Mouse (Mus musculus) erythroid progenitor cell, adult 5-6 weeks (primary cell): ENCODE measurements around the gene Ntrk3. TPM values are rescaled to one million over a fixed set of nuclear protein-coding genes. Genes with fewer than 3 reads are reported as not detected.

ENCODE experiments used
- ATAC-seq: replicated peaks from 2 replicates; pipeline ENCODE4 v1.8.0; 2016; ENCODE audit warnings: moderate number of reproducible peaks, mild to moderate bottlenecking, moderate TSS enrichment, inconsistent platforms; ENCODE audit not compliant: poor library complexity, low FRiP score, severe bottlenecking
- total RNA-seq, 2 experiments: library from RNA; stranded (forward) in 1 of 2; stranded (reverse) in 1 of 2; fragments of 150-400 nt in 1 of 2; fragments of 186-747, 209-891 nt in 1 of 2; gene quantifications; 2 replicates each; pipeline versions ENCODE4 v1.2.3 to v1.2.4; 2015 to 2017; ENCODE audit warnings: low replicate concordance in 2 of 2

Gene Ntrk3
- total RNA-seq, 2 experiments from 2014 or later = 0.45 TPM; not detected in 1

- ATAC-seq = no peak
Observed at GRCm38 (mm10) chr7:78397215-78397614, 340.6 kb downstream of the Ntrk3 start.

DNA sequence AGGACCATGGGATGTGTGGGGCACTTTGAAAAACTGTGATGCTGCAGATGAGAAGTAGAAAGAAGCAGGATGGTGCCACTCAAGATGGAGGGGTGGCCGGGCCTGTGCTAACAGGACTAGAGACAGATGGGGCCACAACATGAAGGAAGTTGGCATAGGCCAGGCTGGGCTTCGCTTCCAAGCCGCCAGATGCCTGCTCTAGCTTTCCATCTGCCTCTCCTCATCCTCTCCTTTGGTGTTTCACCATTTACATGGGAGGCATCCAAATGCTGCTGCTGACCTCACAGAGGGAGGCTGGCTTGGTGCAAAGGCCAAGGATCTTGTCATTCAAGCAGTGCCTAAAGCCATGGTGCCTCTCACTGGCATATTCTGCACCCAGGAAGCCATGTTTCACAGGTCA, 347.8 kb downstream of the Ntrk3 start:
- ATAC-seq = no peak

GRCm38 (mm10) chr7:78388101-78388500, 349.7 kb downstream of the Ntrk3 start:
- no peak for ATAC-seq

DNA sequence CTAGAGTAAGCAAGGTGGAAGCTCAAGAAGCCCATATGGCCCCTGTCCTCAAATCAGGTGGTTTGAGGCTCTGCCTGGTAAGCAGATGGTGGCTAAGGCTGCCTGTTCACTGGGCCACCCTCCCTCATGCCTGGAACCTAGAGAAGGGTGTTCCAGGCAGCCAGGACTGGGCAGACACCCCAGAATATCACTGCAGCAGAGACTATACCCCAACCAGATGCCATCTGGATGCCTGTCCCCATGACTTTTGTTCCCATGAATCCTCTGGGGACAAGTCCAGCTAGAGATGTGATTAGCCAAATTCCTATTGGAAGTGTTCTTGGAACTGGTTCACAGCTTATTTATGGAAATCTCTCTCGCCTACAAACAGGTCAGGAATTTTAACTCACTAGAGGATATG, 351.8 kb downstream of the Ntrk3 start:
- no peak for ATAC-seq

DNA sequence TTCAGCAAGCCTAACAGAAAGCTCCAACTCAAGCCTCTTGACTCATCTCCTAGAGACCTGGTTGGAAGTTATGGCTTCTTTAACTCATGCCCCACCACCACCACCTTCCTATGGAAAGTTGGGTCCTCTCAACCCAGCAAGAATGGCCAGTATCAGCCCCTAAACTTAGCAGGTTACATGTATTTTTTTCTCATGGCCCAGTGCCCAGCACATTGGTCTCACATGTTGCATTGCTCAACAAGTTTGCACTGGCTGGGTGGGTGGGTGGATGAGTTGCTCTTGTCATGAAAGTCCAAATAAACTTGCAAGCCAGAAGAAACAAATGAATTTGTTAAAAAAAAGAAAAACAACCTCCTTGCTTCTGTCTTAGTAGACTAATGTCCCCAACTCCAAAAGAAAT, 353.7 kb downstream of the Ntrk3 start:
- ATAC-seq = no peak

- ATAC-seq = no peak
Observed at GRCm38 (mm10) chr7:78382126-78382525, 355.7 kb downstream of the Ntrk3 start.

- ATAC-seq = no peak
Observed at GRCm38 (mm10) chr7:78379784-78380183, 358.0 kb downstream of the Ntrk3 start.

- ATAC-seq = no peak
Observed at GRCm38 (mm10) chr7:78378306-78378705, 359.5 kb downstream of the Ntrk3 start.

DNA sequence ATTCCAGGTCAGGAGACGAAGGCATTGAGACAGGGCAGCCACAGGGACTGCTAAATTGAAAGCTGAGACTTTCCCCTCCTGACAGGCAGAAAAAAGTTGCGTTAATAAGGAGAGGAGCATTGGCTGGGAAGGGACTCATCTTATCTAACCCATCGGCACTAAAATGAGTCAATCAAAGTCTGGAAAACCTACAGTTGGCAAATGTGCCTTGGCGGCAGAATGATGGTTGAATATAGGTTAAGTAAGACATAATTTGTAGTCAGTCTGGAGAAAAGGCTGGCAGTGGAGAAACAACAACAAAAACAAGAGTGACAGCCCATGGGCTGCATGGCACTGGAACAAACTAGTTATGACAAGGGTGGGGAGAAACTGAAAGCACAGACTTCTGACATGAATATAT, 360.9 kb downstream of the Ntrk3 start:
- no peak for ATAC-seq

DNA sequence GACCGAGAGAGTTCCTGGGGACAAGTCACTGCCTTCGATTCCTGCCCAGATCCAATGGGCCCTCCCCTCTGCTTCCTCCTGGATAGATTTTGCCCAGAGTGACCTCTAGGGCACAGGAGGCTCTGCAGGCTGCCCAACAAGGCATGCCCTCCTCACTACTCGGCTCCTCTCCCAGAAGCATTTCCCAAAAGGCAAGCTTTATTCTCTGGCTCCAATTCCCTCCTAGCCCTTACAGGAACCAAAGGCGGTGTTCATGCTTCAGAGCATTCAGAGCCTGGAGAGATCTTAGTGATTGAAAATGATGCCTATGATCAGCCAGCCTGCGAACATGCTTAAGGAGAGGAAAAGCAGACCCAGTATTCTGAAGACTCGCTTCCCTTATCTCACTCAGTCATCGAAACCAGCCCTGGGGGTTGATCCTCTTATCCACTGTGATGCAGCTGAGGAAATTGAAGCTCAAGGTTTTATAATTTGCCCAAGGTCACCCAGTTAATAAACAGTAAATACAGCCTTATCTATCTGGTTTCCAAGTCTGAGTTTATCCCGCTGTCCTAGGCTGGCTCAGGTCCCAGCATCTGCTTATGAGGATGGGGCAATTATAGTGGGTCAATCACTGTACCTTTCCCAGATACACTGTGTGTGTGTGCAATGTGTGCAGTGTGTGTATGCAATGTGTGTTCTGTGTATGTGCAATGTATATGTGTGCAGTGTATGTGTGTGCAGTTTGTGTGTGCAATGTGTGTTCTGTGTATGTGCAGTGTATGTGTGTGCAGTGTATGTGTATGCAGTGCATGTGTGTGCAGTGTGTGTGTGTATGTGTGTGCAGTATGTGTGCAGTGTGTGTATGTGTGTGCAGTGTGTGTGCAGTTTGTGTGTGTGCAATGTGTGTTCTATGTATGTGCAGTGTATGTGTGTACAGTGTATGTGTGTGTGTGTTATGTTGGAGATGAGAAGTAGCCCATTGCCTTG, 376.2 kb downstream of the Ntrk3 start:
- ATAC-seq = no peak

DNA sequence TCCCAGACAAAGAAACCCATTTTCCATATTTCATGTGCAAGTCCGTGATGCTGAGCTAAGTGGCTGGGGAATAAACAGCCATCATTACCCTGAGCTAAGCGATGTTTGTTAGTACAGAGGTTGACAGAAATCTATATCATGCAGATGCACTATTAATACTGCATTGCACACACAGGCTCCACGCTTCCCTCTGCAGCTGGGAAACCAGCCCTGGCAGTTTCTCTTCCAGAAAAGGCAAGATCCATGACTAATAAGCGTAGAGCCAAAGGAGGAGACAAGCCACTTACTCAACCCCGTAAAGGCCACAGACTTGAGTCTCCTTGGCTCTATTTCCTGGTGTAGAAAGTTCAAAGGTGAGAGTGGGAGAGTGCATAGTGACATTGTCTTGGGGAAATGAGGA, 390.3 kb downstream of the Ntrk3 start:
- ATAC-seq = no peak

GRCm38 (mm10) chr7:78333422-78333821, 404.4 kb downstream of the Ntrk3 start:
- no peak for ATAC-seq

DNA sequence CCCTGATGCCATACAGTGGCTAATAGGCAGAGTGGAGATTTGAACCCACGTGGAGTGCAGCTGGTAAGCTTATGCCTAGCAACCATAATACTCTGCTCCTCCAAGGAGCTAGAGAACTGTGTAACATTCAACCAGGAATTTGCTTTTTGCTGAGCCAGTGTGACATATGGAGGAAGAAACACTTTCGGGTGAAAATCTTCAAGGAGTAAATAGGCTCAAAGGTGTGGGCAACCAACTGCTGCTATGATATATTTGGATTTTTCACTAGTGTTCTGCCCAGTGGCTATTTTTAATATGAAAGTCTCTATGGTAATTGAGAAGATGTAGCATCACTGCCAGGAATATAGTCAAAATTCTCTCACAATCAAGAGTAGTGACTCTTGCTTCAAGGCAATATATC, 409.5 kb downstream of the Ntrk3 start:
- ATAC-seq = no peak

- ATAC-seq = no peak
Observed at GRCm38 (mm10) chr7:78326185-78326584, 411.6 kb downstream of the Ntrk3 start.

GRCm38 (mm10) chr7:78318640-78319039, 419.2 kb downstream of the Ntrk3 start:
- no peak for ATAC-seq

DNA sequence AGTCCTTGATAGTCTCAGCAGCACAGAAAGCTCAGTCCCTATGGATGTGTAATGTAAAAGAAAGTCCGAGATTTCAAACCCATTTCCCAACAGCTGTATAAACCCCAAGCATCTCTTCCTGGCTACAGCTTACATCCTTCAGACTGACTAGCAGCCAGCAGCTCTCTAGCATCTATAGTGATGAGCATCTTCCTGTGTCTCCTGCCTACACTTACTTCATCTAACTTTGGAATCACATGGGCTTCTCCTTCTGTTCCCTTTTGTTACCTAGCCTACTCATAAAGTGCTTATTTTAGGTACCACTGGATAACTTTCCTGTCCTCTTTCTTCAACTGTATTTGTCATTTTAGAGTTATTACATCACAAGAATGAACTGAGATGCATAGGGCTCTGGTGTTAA, 432.0 kb downstream of the Ntrk3 start:
- no peak for ATAC-seq

DNA sequence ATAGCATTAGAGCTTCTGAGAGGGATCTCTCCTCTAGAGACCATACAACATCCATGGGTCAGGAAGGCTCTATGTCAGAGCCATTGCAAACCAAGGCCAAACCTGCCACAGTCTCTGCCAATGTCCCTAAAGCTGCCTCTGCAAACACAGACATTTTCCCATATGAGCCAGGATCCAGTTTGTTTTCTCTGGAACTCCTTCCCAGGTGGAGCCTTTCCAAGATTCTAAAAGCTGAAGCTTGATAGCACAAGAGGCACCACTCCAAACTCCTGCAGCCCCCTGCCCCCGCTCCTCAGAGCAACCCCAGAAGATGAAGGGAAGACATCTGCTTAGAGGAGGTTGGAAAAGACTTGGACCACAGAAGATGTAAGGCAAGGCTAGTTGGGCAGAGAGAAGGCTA, 432.8 kb downstream of the Ntrk3 start:
- ATAC-seq = no peak

GRCm38 (mm10) chr7:78297290-78297689, 440.5 kb downstream of the Ntrk3 start:
- ATAC-seq = no peak

DNA sequence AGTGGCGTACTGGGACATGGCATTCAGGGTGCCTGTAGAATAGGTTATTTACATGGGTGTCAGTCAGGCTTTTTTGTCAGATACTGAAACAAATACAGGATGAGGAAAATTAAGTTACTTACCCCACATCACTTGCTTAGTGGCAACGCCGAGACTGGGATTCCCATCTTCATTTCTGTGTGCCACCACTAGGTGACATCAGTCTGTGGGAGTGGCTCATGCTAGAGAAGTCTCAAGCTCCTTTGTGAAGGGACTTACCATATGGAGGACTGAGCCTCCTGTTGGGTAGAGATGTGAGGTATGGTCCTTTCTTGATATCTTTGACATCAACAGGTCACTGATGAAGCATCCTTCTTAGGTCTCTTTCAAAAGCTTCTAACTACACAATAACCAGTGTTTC, 443.5 kb downstream of the Ntrk3 start:
- no peak for ATAC-seq

- no peak for ATAC-seq
Observed at GRCm38 (mm10) chr7:78290186-78290585, 447.6 kb downstream of the Ntrk3 start.

DNA sequence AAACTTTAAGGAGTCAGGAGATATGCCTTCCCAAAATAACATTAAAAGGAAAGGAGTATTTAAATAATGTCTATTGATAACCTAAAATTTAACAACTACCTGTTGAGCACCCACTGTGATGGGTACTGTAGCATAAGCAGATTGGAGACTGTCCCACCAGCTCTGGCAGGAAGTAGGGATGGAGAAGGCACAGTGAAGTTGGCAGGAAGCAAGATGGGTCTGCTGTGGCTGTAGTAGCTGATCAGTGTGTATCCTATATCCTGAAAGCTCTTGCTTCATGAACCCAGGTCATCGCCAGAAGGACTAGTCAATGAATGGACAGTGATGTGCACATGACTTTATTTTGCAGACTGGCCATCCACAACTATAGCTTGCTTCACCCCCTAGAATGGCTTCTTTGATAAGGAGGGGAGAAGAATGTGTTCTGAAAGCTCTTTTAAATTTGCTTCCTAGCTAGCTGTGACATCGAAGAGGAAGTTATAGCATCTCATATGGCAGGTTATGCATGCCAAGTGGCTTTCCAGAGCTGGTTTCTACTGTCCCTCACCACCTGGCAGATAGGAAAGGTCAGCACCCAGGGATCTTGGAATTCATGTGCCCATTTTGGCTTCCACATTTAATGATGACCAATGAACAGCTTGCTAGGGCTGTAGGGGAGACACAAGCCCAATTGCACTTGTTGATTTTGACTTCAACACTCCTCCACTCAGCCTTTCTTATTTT, 451.1 kb downstream of the Ntrk3 start:
- no peak for ATAC-seq
